ENCODE assay signal across 10 mouse cellular contexts in genomic region chr17:34915410-34915831, GRCm38 (mm10). TPM values are rescaled to one million over a fixed set of nuclear protein-coding genes. Genes with fewer than 3 reads are reported as not detected.
DNase-seq lines count a peak whose midpoint lies in the region; ATAC-seq and TF ChIP-seq lines count a peak whose summit lies in the region.
"Had no signal": no experiment of that assay in that cellular context is flagged by ENCODE, and none has a peak within 500 bp of the region (broad histone marks: within the 10 kb centered on the region; RNA-seq: fewer than 3 reads in every experiment).

No protein-coding gene starts in this region.

- TF ChIP-seq CTCF in cerebellum, adult 2 months (IDR thresholded peaks at IDR 0.05; ENCODE audit: borderline replicate concordance, insufficient read depth, low read depth, low read length): peak; percentile 4; the same call in 1 of the 2 replicates
- TF ChIP-seq CTCF in ES-Bruce4 (IDR thresholded peaks at IDR 0.05; ENCODE audit: low read depth, low read length): peak; percentile 42
- peak; percentile 58 for TF ChIP-seq CTCF in liver, postnatal 0 days (IDR thresholded peaks at IDR 0.05; ENCODE audit: low read depth)

- H3K36me3 ChIP-seq in ES-Bruce4 (ENCODE audit: control insufficient read depth, insufficient read depth, low read length, poor library complexity, severe bottlenecking): peaks cover 11% of the 10 kb centered on the region; the same call in 1 of the 2 replicates
- peaks cover 32% of the 10 kb centered on the region for H3K36me3 ChIP-seq in liver, postnatal 0 days (replicated peaks; ENCODE audit: insufficient read depth, low read length)

- 29% methylated on average over 11 of the region's 11 CpGs for WGBS in cerebellum, adult 2 months
- 16% methylated on average over 11 of the region's 11 CpGs for WGBS in liver, postnatal 0 days (ENCODE audit: insufficient replicate concordance)

- peak overlapping the region; percentile 24; the same call in 1 of the 2 replicates for H3K4me2 ChIP-seq in liver, postnatal 0 days (ENCODE audit: low read depth, low read length)

- ATAC-seq in liver, postnatal 0 days: peak; percentile 45

- no peaks in the 10 kb centered on the region for H3K9me3 ChIP-seq in ES-Bruce4 (replicated peaks; ENCODE audit: control insufficient read depth, insufficient read depth, low read length, poor library complexity, severe bottlenecking)
- H3K9me3 ChIP-seq in liver, postnatal 0 days (ENCODE audit: low read length): no peaks in the 10 kb centered on the region

- H3K27me3 ChIP-seq in cerebellum, adult 2 months (ENCODE audit: control insufficient read depth, insufficient read depth, low read length): no peaks in the 10 kb centered on the region
- no peaks in the 10 kb centered on the region for H3K27me3 ChIP-seq in ES-Bruce4 (ENCODE audit: control insufficient read depth, insufficient read depth, low read length, poor library complexity, severe bottlenecking)
- no peaks in the 10 kb centered on the region for H3K27me3 ChIP-seq in liver, postnatal 0 days (ENCODE audit: insufficient read depth, low read length)

- H3K9ac ChIP-seq in ES-Bruce4 (ENCODE audit: low read depth, poor library complexity, severe bottlenecking): peak overlapping the region; percentile 22; the same call in 1 of the 2 replicates
- H3K9ac ChIP-seq in liver, postnatal 0 days (replicated peaks): peak overlapping the region; percentile 31; the same call in 1 of the 2 replicates

- DNase-seq in cerebellum, adult 2 months: no peak
- no peak for DNase-seq in cerebellum, postnatal 10 days
- DNase-seq in kidney, adult 11 months: peak; percentile 87
- DNase-seq in liver, postnatal 0 days: peak; percentile 46
- DNase-seq in left cerebral cortex, adult 11 months (ENCODE audit: low spot score): no peak
- DNase-seq in thymus, postnatal 10 days (ENCODE audit: low spot score in 2 of 2): no peak
- no peak for DNase-seq in layer of hippocampus, postnatal 14 days (ENCODE audit: low spot score in 2 of 2)

- no peak overlapping the region for H3K27ac ChIP-seq in cerebellum, adult 2 months (ENCODE audit: insufficient read depth, low read length)
- no peak overlapping the region for H3K27ac ChIP-seq in ES-Bruce4 (ENCODE audit: insufficient read depth, low read length)
- no peak overlapping the region for H3K27ac ChIP-seq in liver, postnatal 0 days (ENCODE audit: low read depth)

- no peak overlapping the region for H3K4me3 ChIP-seq in cerebellum, adult 2 months (replicated peaks; ENCODE audit: insufficient read depth, low read depth, low read length)
- 0 out of 2 replicates have a peak overlapping the region, but pooled peaks have one; percentile 12 for H3K4me3 ChIP-seq in ES-Bruce4 (ENCODE audit: low read depth, low read length)
- H3K4me3 ChIP-seq in liver, postnatal 0 days (ENCODE audit: low read depth, low read length): no peak overlapping the region

- no peak for TF ChIP-seq POLR2A in cerebellum, adult 2 months (IDR thresholded peaks at IDR 0.05; ENCODE audit: borderline replicate concordance, insufficient read depth, low read length)
- TF ChIP-seq POLR2A in ES-Bruce4 (IDR thresholded peaks at IDR 0.05; ENCODE audit: insufficient read depth, low read length): no peak

- TF ChIP-seq EP300 in ES-Bruce4 (IDR thresholded peaks at IDR 0.05; ENCODE audit: insufficient read depth, low read depth, low read length): no peak
- no peak for TF ChIP-seq EP300 in liver, postnatal 0 days (IDR thresholded peaks at IDR 0.05; ENCODE audit: low read depth)

- 0 out of 2 replicates have a peak, but pooled peaks cover 4% of the 10 kb centered on the region for H3K4me1 ChIP-seq in cerebellum, adult 2 months (ENCODE audit: control insufficient read depth, insufficient read depth, low read length)
- H3K4me1 ChIP-seq in ES-Bruce4 (ENCODE audit: control insufficient read depth, insufficient read depth, low read length): peaks cover 2% of the 10 kb centered on the region
- peaks cover 16% of the 10 kb centered on the region for H3K4me1 ChIP-seq in liver, postnatal 0 days (ENCODE audit: insufficient read depth)

RNA-seq across cellular contexts. Expression of gene Slc44a4, which starts 1.2 kb away (rescaled TPM):
- polyA plus RNA-seq in cerebellum, adult 2 months (2012; rRNA removed): 0.05 TPM in 1 of 2 replicates, not detected in the other
- 5.3 and 5.8 TPM in 2 replicates for polyA plus RNA-seq in ES-Bruce4 (2011; ENCODE audit: insufficient read depth, insufficient read length, low read depth, missing spikeins)
- polyA plus RNA-seq in liver, postnatal 0 days (2015; fragmentation: Nextera tagmentation; extraction: Ambion mirVana): 3.5 and 3.6 TPM in 2 replicates
- total RNA-seq in layer of hippocampus, postnatal 14 days (2021): under 1 TPM; 0.18 to 0.38 TPM
- total RNA-seq: heart, postnatal 10 days had no signal

RNA-seq across cellular contexts. Expression of gene Neu1, which starts 15.6 kb away (rescaled TPM):
- 58.7 and 60.9 TPM in 2 replicates for polyA plus RNA-seq in cerebellum, adult 2 months (2012; rRNA removed)
- polyA plus RNA-seq in ES-Bruce4 (2011; ENCODE audit: insufficient read depth, insufficient read length, low read depth, missing spikeins): 13.6 and 15.1 TPM in 2 replicates
- polyA plus RNA-seq in liver, postnatal 0 days (2015; fragmentation: Nextera tagmentation; extraction: Ambion mirVana): 35.6 and 40.3 TPM in 2 replicates
- total RNA-seq in layer of hippocampus, postnatal 14 days (2021): 10 to 100 TPM; 31.9 to 32.9 TPM

RNA-seq across cellular contexts. Expression of gene Ehmt2, which starts 17.2 kb away (rescaled TPM):
- 174 and 182 TPM in 2 replicates for polyA plus RNA-seq in cerebellum, adult 2 months (2012; rRNA removed)
- polyA plus RNA-seq in ES-Bruce4 (2011; ENCODE audit: insufficient read depth, insufficient read length, low read depth, missing spikeins): 60.9 and 75.4 TPM in 2 replicates
- polyA plus RNA-seq in liver, postnatal 0 days (2015; fragmentation: Nextera tagmentation; extraction: Ambion mirVana): 11.1 TPM in 2 replicates
- total RNA-seq in layer of hippocampus, postnatal 14 days (2021): 100 to 1,000 TPM; 168 to 173 TPM

RNA-seq across cellular contexts. Expression of gene C2, which starts 17.4 kb away (rescaled TPM):
- polyA plus RNA-seq in cerebellum, adult 2 months (2012; rRNA removed): 2.3 and 2.9 TPM in 2 replicates
- polyA plus RNA-seq in ES-Bruce4 (2011; ENCODE audit: insufficient read depth, insufficient read length, low read depth, missing spikeins): 9.9 and 10.8 TPM in 2 replicates
- 35.7 and 37.3 TPM in 2 replicates for polyA plus RNA-seq in liver, postnatal 0 days (2015; fragmentation: Nextera tagmentation; extraction: Ambion mirVana)
- total RNA-seq in layer of hippocampus, postnatal 14 days (2021): 1 to 10 TPM; 2.0 to 3.7 TPM

RNA-seq across cellular contexts. Expression of gene Gm20547, which starts 33.6 kb away (rescaled TPM):
- 0.08 and 0.10 TPM in 2 replicates for polyA plus RNA-seq in cerebellum, adult 2 months (2012; rRNA removed)
- 0.41 TPM in 1 of 2 replicates, not detected in the other for polyA plus RNA-seq in ES-Bruce4 (2011; ENCODE audit: insufficient read depth, insufficient read length, low read depth, missing spikeins)
- 0.25 TPM in 1 of 2 replicates, not detected in the other for polyA plus RNA-seq in liver, postnatal 0 days (2015; fragmentation: Nextera tagmentation; extraction: Ambion mirVana)
- total RNA-seq in layer of hippocampus, postnatal 14 days (2021): not detected
- total RNA-seq: heart, postnatal 10 days had no signal
- polyA plus RNA-seq: testis, adult 2 months had no signal

Comparison
In these comparisons a context has a peak if more than half of its experiments do, and no peak if none do; other contexts are left out.
1. DNase-seq: peak in kidney, adult 11 months (single experiment) and liver, postnatal 0 days (single experiment); none in cerebellum, adult 2 months (0 of 2), cerebellum, postnatal 10 days (0 of 2), left cerebral cortex, adult 11 months (single experiment), thymus, postnatal 10 days (0 of 2) and layer of hippocampus, postnatal 14 days (0 of 2).
2. CTCF ChIP-seq: peak in every context shown above with its lines; median percentile 58 in liver, postnatal 0 days; 42 in ES-Bruce4; 4 in cerebellum, adult 2 months.